Mouse (Mus musculus): ENCODE measurements around the gene Synm. TPM values are rescaled to one million over a fixed set of nuclear protein-coding genes. Genes with fewer than 3 reads are reported as not detected.

The Synm gene
- 10 to 100 TPM; 24.5 to 26.1 TPM for total RNA-seq (2021)
- long read RNA-seq, full-length matches to known transcripts = 2 of 5 reads
- long read RNA-seq, partial matches to known transcripts = 2 of 5 reads
- long read RNA-seq, other reads (novel, unspliced or antisense) = 1 of 5 reads

- peak; percentile 84 to 93 for DNase-seq (ENCODE audit: low spot score in 2 of 2)
Observed at GRCm38 (mm10) chr7:67759629-67759995, at the start of gene Synm. Gene Synm, minus strand, starts transcription at chr7:67759742.

- DNase-seq (ENCODE audit: low spot score in 2 of 2) = no peak
Observed at GRCm38 (mm10) chr7:67803857-67804215, 44.3 kb upstream of the Synm start.

- DNase-seq (ENCODE audit: low spot score in 2 of 2) = peak; percentile 63 to 73
Observed at GRCm38 (mm10) chr7:67803015-67803856, 43.7 kb upstream of the Synm start.

DNA sequence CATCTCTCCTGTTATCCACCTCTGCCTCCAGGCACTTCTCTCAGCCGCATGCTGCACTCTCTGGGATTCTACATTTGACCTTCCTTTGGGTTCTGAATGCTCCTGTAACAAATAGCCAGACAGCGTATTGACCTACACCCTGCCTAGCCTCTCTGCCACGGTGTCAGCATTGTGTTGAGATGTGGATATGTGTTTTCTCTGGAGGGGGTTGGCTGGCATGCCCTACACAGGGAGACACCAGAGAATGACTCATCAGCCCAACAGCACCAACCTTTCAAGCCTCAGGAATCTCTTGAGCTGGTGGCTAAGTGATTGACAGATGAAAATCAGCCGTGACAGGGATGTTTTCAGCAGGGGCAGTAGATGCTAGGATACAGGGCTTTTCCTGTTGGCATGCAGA is 41.5 kb upstream of the Synm start:
- no peak for DNase-seq (ENCODE audit: low spot score in 2 of 2)

- no peak for DNase-seq (ENCODE audit: low spot score in 2 of 2)
Observed at GRCm38 (mm10) chr7:67800547-67800946, 41.0 kb upstream of the Synm start.

- DNase-seq (ENCODE audit: low spot score in 2 of 2) = no peak
Observed at GRCm38 (mm10) chr7:67798476-67798875, 38.9 kb upstream of the Synm start.

DNA sequence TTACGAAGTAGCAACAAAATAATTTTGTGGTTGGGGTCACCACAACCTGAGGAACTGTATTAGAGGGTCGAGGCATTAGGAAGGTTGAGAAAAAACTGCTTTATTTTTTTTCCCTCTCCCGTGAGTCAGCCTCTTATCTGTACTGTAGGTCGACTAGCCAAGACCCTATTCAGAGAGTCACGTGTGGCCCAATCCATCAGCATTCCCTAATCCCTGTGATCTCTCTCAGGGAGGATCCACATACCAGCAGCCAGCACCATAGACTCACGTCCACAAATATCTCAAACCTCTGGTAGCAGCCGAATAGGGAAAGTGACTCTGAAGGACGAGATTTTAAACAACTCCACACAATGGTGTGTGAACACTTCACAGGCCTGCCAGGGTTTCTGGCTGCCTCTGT is 37.5 kb upstream of the Synm start:
- DNase-seq (ENCODE audit: low spot score in 2 of 2) = no peak

- DNase-seq (ENCODE audit: low spot score in 2 of 2) = no peak
Observed at GRCm38 (mm10) chr7:67793449-67793848, 33.9 kb upstream of the Synm start.

- no peak for DNase-seq (ENCODE audit: low spot score in 2 of 2)
Observed at GRCm38 (mm10) chr7:67791256-67791655, 31.7 kb upstream of the Synm start.

DNA sequence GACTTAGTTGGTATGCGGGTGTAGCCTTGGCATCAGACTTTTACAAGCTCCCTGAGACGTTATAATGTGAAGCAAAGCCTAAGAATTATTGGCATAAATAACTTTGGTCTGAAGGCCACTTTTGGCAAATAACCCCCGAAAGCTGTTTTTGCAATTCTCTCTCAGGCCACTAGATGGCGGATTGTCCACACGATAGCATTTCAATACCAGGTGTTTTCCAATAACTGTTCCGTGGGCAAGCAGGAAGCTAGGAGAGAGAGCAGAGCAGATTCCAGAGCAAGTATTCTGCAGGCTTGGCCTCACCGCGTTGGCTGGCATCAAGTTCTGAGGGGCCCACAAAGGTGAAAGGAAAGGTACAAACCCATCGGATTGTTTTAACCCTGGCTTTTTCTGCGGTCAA is 29.2 kb upstream of the Synm start:
- DNase-seq (ENCODE audit: low spot score in 2 of 2) = peak; percentile 45 to 82

DNA sequence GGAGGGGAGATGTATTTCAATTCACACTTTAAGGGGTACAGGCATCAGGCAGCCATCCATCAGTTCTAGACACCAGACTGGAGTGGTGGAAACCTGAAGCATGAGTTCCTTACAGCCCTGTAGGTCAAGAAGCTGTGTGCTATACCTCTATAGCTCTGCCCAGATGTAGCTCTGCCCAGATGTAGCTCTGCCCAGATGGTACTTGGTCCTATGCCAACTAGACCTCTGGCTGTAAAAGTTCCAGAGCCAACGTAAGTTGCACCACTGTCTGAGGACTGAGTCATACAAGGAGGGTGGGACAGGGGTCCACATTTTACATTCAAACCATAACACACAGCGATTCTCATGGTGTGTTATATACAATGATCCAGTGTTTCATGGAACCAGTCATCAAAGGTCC is 28.3 kb upstream of the Synm start:
- DNase-seq (ENCODE audit: low spot score in 2 of 2) = no peak

DNA sequence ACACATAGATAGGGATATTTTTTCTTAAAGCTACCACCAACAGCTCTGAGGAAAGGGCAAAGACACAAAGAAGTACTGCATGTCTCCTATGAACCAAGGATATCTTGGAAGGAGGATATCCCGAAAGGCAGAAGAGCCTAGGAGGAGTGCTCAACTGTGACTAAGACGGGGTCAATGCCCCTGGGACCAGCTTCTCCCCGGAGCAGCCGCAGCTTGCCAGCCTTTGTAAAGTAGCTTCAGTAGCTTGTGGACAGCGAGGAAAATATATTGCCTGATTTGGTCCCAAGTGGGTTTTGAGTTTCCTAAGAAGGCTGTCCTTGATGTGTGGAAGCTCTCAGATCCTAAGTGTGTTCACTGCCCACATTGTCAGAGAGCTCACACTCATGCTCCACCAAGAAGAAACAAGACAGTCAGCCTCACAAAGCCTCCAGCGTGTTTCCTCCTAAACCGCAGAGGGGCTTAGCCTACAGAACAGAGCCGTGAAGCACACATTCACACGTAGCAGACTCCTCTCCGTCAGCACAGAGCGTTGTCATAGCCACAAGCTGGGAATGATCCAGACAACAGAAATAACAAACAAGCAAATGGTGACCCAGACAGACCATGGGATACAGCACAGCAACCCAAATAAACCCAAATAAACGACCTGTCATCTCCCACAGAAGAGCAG is 17.2 kb upstream of the Synm start:
- peak in 1 of 2 experiments; percentile 20 for DNase-seq (ENCODE audit: low spot score in 2 of 2)

DNA sequence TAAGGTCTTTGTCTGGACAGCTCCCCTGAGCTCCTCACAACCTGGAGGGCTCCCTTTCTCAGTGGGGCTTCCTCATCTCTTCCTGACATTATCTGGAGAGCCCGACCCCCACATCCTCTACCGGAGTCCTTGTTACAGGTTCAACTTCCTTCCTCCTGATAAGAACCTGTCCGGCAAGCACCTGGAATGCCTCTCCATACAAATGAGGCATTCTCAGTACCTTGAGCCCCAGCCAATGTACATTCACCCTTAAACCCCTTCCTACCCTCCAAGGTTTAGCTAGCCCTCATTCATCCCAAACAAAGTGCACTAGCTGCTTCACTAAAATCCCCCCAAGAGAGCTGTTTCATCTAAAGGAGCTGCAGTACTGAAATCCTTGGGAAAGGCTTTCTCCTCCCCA is 16.1 kb upstream of the Synm start:
- no peak for DNase-seq (ENCODE audit: low spot score in 2 of 2)

- DNase-seq (ENCODE audit: low spot score in 2 of 2) = no peak
Observed at GRCm38 (mm10) chr7:67772231-67772630, 12.7 kb upstream of the Synm start.

- DNase-seq (ENCODE audit: low spot score in 2 of 2) = no peak
Observed at GRCm38 (mm10) chr7:67769487-67769886, 9.9 kb upstream of the Synm start.

- no peak for DNase-seq (ENCODE audit: low spot score in 2 of 2)
Observed at GRCm38 (mm10) chr7:67768125-67768524, 8.6 kb upstream of the Synm start.

DNA sequence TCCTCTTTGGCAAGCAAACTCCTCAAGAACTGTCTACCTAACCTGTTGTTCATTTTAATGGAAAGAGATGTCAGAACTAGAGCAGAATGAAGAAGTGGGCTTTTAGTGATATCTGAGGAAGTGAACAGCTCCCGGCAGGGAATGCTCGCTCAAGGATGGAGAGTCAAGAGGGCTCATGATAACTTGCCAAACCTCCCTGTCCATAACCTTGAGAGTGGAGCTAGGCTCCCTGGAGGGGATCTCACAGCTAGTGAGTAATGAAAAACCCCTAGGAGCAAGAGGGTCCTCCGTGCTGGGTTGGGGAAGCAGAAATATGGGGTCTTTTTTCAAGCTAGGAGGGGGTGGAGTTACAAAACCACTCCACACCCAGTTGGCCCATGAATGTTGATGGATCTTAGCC is 4.1 kb upstream of the Synm start:
- DNase-seq (ENCODE audit: low spot score in 2 of 2) = no peak

- peak; percentile 61 to 70 for DNase-seq (ENCODE audit: low spot score in 2 of 2)
Observed at GRCm38 (mm10) chr7:67758858-67759628, 499 bp downstream of the Synm start.

DNA sequence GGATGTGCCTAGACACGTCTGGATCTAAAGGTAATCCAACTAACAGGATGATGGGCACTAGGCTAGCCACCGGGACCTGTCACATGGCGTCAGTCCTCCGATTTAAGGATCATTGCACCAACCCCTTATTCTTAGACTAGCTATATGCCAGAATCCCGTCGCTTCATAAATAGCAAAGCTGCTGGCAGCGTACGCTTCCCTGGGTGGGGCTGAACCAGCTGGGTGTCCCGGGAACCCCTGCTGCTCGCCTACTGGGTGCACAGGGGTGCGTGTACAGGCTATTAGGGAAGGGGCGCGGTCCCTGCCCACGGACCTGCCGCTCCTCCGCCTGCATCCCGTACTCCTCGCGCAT is 1.1 kb downstream of the Synm start:
- no peak for DNase-seq (ENCODE audit: low spot score in 2 of 2)

DNA sequence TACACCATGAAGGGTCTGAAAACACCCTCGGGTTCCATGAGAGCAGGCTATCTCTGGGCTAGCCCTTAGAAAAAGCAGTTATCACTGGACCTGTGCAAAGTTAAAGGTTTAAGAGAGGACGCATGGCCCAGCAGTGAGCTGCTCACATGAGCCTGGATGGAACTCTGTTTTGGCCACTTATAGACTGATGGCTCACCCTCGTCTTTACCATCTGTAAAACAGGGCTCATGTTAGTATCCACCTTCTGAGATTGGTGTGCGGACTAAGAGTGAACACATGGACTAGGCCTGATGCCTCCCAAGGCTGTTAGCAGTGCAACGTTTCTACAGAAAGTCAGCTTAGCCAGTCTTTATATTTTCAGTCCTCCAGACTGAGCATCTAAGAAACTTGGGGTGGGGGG is 2.9 kb downstream of the Synm start:
- no peak for DNase-seq (ENCODE audit: low spot score in 2 of 2)

GRCm38 (mm10) chr7:67755366-67755765 is 4.2 kb downstream of the Synm start:
- DNase-seq (ENCODE audit: low spot score in 2 of 2) = no peak

DNA sequence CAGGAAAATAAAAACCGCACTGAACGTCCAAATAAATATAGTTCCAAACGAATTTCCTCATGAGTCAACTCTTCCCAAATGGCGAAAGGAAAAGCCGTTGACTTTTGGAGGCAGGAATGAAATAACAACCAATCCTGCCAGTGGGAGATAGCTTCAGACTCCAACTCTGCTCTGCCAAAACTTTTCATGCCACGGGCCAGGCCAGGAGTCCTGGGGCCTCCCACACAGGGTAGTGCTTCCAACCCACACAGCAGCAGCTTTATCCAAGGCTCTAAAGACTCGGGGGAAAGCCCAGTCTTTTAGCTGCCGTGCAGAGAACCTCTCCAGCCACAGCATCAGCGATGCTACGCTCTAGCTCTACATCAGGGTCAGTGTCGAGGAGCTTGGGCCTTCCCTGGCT is 4.9 kb downstream of the Synm start:
- DNase-seq (ENCODE audit: low spot score in 2 of 2) = no peak
